Mouse (Mus musculus): ENCODE data around the gene Gemin5.

The Gemin5 gene

DNA sequence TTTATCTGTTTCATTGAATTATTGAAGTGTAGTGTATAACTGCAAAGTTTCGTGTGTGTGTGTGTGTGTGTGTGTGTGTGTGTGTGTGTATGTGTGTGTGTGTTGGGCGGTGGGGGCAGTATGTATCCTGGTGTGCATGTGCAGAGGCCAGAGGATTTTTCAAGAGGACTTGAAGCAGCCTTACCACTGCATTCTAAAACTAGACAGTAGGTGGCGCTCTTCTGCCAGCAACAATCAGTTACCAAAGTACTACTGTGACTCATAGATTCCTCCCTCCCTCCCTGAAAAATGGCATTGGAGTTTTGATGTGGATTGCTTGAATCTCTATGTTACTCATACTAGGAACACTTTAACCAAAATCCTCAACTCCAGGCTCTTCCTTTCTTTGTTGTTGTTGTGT, 11.2 kb upstream of the Gemin5 start:
- in situ Hi-C loops (cut with MboI, MseI) = no loop called here

DNA sequence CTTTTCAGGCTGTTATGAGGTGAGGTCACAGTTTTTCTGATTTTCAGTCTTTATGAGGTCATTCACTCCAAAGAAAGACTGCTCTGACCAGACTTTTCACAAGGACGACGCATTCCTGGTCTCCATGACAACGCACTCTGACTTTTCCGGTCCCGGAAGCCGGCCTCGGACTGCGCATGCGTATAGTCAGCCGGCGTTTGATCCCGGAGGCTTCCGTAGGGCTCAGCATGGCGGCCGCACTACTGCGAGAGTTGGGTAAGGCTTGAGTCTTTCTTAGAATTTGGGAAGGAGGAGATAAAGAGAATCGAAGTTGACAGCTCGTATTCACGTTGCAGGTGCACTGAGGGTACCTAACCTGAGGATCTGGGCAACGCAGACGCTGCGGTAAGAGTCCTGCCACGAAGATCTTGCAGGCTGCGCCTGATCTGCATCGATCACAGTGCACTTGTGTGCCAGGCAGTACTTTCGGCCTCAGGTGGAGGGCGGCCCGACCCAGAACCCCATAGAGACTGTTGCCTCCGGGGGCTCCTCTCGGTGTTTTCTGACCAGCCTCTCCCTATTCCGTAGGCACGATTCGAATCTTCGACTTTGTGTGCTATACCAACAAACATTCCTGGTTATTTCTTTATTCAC, 3.2 kb upstream of the Gemin5 start, which contains the start of gene Mrpl22:
Gene Mrpl22 (plus strand): TSS at position 203 of the 633 bp plus-strand sequence.
- in situ Hi-C loops (cut with MboI, MseI) = loop anchor here (5.0 kb wide), 1 partner anchor 131 kb away; no protein-coding TSS in a partner anchor

GRCm38 (mm10) chr11:58169666-58170065, 1.3 kb upstream of the Gemin5 start:
- in situ Hi-C loops (cut with MboI, MseI) = loop anchor here (5.0 kb wide), 1 partner anchor 133 kb away; no protein-coding TSS in a partner anchor

GRCm38 (mm10) chr11:58167822-58168166, 545 bp downstream of the Gemin5 start:
- in situ Hi-C loops (cut with MboI, MseI) = no loop called here

GRCm38 (mm10) chr11:58165072-58165471, 3.3 kb downstream of the Gemin5 start:
- in situ Hi-C loops (cut with MboI, MseI) = no loop called here

DNA sequence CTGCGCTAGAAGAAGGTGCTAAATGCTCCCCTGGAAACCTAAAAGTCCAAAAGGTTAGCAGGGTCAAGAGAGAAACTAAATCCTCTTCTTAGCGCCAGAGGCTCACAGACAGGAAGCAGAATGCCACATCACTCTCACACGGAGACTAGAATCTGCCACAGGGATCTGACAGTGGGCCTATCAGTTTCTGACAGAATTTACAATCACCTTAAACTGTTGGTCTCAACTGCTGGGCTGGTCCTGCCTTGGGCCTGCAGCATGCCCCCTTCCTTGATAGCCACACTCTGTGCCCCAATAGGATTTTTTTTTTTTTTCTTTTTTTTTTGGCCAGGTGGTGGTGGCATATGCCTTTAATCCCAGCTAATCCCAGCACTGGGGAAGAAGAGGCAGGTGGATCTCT, 11.5 kb downstream of the Gemin5 start:
- in situ Hi-C loops (cut with MboI, MseI) = no loop called here

- in situ Hi-C loops (cut with MboI, MseI) = no loop called here
Observed at GRCm38 (mm10) chr11:58155458-58155857, 12.9 kb downstream of the Gemin5 start.

DNA sequence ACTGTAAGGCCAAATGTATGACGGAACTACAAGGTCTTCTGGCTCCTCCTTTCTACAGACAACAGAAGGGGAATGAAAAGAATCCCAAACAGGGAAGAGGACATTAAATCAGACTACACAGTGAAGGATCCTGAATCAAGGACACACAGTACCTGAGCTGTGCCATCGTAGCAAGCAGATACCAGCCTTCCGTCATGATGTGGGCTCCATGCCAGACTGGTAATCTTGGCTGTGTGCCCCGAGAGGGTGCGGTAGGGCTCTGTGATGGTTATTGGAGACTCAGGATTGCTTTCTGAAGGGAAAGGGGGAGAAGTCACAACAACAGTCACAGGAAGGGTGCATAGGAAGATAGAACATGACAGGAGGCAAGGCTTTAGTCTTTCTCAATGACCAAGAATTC, 22.1 kb downstream of the Gemin5 start:
- in situ Hi-C loops (cut with MboI, MseI) = no loop called here

GRCm38 (mm10) chr11:58143704-58144426, 24.5 kb downstream of the Gemin5 start:
- in situ Hi-C loops (cut with MboI, MseI) = no loop called here

- in situ Hi-C loops (cut with MboI, MseI) = no loop called here
Observed at GRCm38 (mm10) chr11:58139466-58139865, 28.9 kb downstream of the Gemin5 start.

- in situ Hi-C loops (cut with MboI, MseI) = no loop called here
Observed at GRCm38 (mm10) chr11:58138821-58139220, 29.5 kb downstream of the Gemin5 start.

DNA sequence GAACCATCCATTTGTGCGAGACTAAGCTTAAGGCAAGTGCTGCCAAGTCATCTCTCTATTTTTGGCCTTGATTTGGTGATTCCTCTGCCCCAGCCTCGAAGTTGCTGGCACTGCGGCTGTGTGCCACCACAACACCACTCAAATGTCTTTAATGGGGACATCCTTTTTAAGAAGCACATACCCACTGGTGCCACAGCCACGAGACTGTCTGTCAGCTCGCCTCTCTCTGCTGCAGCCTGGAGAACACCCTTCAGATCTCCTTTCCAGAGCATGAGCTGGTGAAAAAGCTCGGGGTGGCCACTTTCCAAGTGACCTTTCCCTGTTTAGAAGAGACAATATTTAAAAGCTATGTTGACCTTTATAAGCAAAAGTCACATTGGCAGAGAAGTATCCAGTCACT, 31.7 kb downstream of the Gemin5 start:
- in situ Hi-C loops (cut with MboI, MseI) = no loop called here

GRCm38 (mm10) chr11:58135296-58135695, 33.0 kb downstream of the Gemin5 start:
- in situ Hi-C loops (cut with MboI, MseI) = no loop called here

GRCm38 (mm10) chr11:58134869-58135268, 33.5 kb downstream of the Gemin5 start:
- in situ Hi-C loops (cut with MboI, MseI) = no loop called here

DNA sequence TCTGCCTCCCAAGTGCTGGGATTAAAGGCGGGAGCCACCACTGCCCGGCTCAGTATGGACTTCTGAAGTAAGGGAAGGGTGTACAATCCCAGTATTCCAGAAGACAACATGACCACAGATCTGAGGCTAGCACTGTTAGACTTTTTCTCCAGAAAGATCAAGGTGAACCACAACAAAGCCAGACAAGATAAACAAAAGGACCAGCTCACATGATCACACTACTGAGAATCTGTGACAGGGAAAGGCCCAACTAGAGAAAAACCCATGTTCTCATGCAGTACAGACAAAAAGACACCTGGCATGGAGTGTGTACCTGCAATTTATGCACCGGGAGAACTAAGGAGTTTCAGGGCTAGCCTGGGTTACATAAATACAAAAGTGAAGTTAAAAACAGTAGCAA, 36.3 kb downstream of the Gemin5 start:
- in situ Hi-C loops (cut with MboI, MseI) = no loop called here

GRCm38 (mm10) chr11:58129302-58129843, 39.0 kb downstream of the Gemin5 start:
- in situ Hi-C loops (cut with MboI, MseI) = no loop called here

DNA sequence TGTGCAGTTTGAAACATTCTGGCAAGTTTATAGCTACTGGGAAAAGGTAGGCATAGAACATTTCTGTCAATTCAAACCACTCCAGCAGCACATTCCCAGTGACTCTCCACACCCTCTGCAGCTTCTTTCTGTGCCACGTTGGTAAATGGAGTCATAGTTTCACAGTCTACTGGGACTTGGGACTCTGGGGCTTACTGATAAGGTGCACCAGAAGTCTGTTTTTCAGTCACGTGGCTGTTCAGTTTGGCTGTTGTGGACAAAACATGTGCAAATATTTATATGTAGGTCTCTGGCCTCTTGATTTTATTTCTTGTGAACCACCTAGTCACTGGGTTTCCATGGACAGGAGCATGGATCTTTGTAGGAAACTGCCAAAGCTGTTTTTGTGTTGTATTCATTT, 40.8 kb downstream of the Gemin5 start:
- in situ Hi-C loops (cut with MboI, MseI) = no loop called here

- in situ Hi-C loops (cut with MboI, MseI) = no loop called here
Observed at GRCm38 (mm10) chr11:58126397-58127160, 41.8 kb downstream of the Gemin5 start.

DNA sequence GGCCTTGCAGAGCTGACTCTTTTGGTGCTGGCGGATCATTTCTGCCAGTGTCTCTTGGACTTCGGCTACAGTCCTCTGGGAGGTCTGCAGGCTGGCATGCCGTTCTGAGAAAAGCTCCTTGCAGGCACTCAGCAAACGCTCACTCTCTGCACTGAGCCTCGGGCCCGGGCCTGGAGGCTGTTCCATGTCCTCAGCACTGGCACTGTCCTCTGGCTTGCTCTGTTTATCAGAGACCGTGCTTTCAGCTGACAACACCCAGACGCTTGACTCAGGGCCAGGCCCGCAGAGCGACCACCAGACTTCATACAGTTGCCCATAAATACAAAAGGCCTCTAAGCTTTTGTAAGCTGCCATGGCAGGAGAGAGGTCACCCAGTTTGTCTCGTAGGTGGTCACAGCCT, 43.3 kb downstream of the Gemin5 start:
- in situ Hi-C loops (cut with MboI, MseI) = no loop called here

GRCm38 (mm10) chr11:58123711-58124110, 44.6 kb downstream of the Gemin5 start:
- in situ Hi-C loops (cut with MboI, MseI) = no loop called here

DNA sequence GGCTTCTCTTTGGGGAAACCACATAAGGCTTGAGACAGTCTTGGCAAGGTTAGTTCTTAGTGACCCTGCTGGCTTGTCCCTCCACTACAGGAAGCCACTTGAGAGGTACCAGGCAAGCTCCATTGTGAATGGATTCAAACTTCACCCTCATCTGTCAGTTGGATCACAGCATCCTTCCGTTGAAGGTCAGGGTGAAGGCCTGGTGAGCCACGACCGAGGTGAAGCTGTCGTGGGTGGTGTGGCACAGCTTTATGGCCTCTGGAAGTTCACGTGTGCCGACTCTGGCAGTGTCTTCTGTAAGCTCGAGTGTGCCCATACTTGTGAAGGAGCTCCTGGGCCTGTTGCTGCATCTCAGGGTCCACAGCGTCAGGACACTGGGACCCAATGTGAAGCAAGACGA, 47.0 kb downstream of the Gemin5 start:
- in situ Hi-C loops (cut with MboI, MseI) = no loop called here

GRCm38 (mm10) chr11:58120655-58121054, 47.7 kb downstream of the Gemin5 start:
- in situ Hi-C loops (cut with MboI, MseI) = no loop called here
